Mouse (Mus musculus) liver, embryonic 13.5 days (tissue): Measurements from ENCODE around the gene Tbc1d22a. TPM values are rescaled to one million over a fixed set of nuclear protein-coding genes. Genes with fewer than 3 reads are reported as not detected.

ENCODE experiments used
- ATAC-seq: fragments of 200-750 bp; cut with Nextera tagmentation; 2 replicates; pipeline ENCODE4 v1.8.0; 2017; ENCODE audit warnings: low read depth, mild to moderate bottlenecking, moderate number of reproducible peaks, moderate library complexity
- DNase-seq: peaks from one replicate; pipeline ENCODE4 v3.0.0; 2022
- H3K27ac ChIP-seq: fragments of 300-500 bp; sonication (generic); 2 replicates; pipeline ENCODE4 v1.5.1; 2015; ENCODE audit warnings: moderate library complexity, mild to moderate bottlenecking, inconsistent platforms
- H3K27me3 ChIP-seq: fragments of 300-500 bp; sonication (generic); 2 replicates; pipeline ENCODE4 v1.6.1; 2015; ENCODE audit warnings: mild to moderate bottlenecking, inconsistent platforms
- H3K36me3 ChIP-seq: fragments of 300-500 bp; sonication (generic); 2 replicates; pipeline ENCODE4 v1.6.1; 2015; ENCODE audit warnings: mild to moderate bottlenecking, inconsistent platforms
- H3K4me1 ChIP-seq: fragments of 300-500 bp; sonication (generic); replicated peaks from 2 replicates; pipeline ENCODE4 v1.6.1; 2015; ENCODE audit warnings: inconsistent platforms
- H3K4me2 ChIP-seq: fragments of 300-500 bp; sonication (generic); 2 replicates; pipeline ENCODE4 v1.6.1; 2015; ENCODE audit warnings: inconsistent platforms, mild to moderate bottlenecking, moderate library complexity
- H3K4me3 ChIP-seq: fragments of 300-500 bp; sonication (generic); replicated peaks from 2 replicates; pipeline ENCODE4 v1.5.1; 2015; ENCODE audit warnings: mild to moderate bottlenecking, inconsistent platforms
- H3K9ac ChIP-seq: fragments of 300-500 bp; sonication (generic); 2 replicates; pipeline ENCODE4 v1.6.1; 2015; ENCODE audit warnings: mild to moderate bottlenecking, inconsistent platforms
- H3K9me3 ChIP-seq: fragments of 300-500 bp; sonication (generic); replicated peaks from 2 replicates; pipeline ENCODE4 v1.6.1; 2016; ENCODE audit warnings: inconsistent platforms
- WGBS: fragments of 180-500 bp; shearing (Covaris S2); methylation state at CpG from one replicate; pipeline ENCODE4 v1.1.7; 2015; ENCODE audit not compliant: insufficient replicate concordance; 5-methylcytosine and 5-hydroxymethylcytosine counted together
- polyA plus RNA-seq: library from polyadenylated mRNA; unstranded; fragments of >200 nt; fragmentation: Nextera tagmentation; extraction: Ambion mirVana; gene quantifications from 2 replicates; pipeline ENCODE4 v1.2.1, GENCODE M21; 2015

Gene Tbc1d22a
- polyA plus RNA-seq, 1 experiment from 2014 or later, result 7.4 TPM

DNA sequence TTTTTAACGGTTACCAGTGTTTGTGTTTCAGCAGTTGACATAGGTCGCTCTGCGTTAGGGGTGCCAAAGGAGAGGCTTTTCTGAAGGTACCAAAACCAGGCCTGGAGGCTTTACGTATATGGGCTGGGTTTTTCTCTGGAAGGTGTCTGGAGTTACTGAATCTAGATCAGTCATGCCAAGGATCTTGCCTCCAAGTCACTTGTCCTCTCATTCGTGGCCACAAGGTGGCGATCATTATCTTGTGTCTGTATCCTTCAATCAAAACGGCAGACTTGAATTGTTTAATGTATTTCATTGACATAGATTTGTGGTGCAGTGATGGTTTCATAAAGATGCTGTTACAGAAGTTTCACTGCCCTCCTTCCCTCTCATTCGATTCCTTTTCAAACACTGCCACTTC lies 29.4 kb downstream of the Tbc1d22a start:
- H3K9ac ChIP-seq, result no peak overlapping the region
- WGBS, result 47% methylated on average over 8 of the region's 8 CpGs
- H3K9me3 ChIP-seq, result no peaks in the 10 kb centered on the region
- no peak for ATAC-seq
- H3K4me1 ChIP-seq, result no peaks in the 10 kb centered on the region
- no peak overlapping the region for H3K27ac ChIP-seq
- H3K4me2 ChIP-seq, result no peak overlapping the region
- H3K36me3 ChIP-seq, result peaks cover 23% of the 10 kb centered on the region
- peak; percentile 13 for DNase-seq
- no peak overlapping the region for H3K4me3 ChIP-seq
- no peaks in the 10 kb centered on the region for H3K27me3 ChIP-seq

DNA sequence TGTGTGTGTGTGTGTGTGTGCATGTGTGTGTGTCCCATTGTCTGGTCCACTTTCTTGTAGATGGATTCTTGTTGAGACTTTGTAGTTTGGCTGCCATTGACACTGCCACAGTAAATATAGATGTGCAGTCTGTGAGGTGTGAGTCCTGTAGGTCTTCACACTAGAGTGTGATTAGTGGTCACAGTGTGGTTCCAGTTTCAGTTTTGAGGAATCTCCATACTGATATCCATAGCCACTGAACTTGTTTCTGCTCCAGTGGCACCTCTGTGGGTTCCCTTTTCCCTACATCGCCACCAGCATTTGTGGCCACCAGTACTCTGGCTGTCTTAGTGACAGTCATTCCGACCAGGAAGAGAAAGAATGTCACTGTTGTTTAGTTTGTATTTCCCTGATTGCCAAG lies 30.1 kb downstream of the Tbc1d22a start:
- H3K36me3 ChIP-seq, result peaks cover 17% of the 10 kb centered on the region
- H3K27ac ChIP-seq, result no peak overlapping the region
- no peak for ATAC-seq
- no peak for DNase-seq
- H3K4me3 ChIP-seq, result no peak overlapping the region
- no peaks in the 10 kb centered on the region for H3K9me3 ChIP-seq
- H3K4me2 ChIP-seq, result no peak overlapping the region
- no peaks in the 10 kb centered on the region for H3K27me3 ChIP-seq
- H3K4me1 ChIP-seq, result no peaks in the 10 kb centered on the region
- 79% methylated on average over 2 of the region's 2 CpGs for WGBS
- H3K9ac ChIP-seq, result no peak overlapping the region

DNA sequence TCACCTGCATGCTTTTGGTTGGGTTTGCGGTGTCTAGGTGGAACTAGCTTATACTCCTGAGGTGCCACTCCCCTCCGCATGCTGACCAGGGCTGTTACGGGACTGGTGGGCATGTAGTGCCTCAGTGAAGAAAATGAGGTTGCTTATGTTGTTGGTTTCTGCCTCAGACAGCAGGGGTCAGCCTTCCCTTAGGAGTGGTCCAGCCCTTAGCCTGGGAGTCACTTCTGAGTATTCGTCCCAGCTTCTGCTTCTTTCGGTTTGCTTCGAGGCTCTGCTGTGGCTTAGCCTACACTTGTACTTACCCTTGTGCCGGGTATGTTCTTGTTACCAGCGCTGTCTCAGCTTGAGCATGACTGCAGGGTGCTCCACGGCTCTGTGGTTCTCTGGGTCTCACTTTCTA lies 36.0 kb downstream of the Tbc1d22a start:
- Histone ChIP-seq H3K27ac (no peak overlapping the region), H3K4me2 (no peak overlapping the region), H3K27me3 (no peaks in the 10 kb centered on the region), H3K4me1 (no peaks in the 10 kb centered on the region), H3K4me3 (no peak overlapping the region), H3K36me3 (0 out of 2 replicates have a peak, but pooled peaks cover 4% of the 10 kb centered on the region), H3K9me3 (no peaks in the 10 kb centered on the region), H3K9ac (no peak overlapping the region)
- DNase-seq (no peak), ATAC-seq (no peak)
- WGBS, result 64% methylated on average over 9 of the region's 9 CpGs

DNA sequence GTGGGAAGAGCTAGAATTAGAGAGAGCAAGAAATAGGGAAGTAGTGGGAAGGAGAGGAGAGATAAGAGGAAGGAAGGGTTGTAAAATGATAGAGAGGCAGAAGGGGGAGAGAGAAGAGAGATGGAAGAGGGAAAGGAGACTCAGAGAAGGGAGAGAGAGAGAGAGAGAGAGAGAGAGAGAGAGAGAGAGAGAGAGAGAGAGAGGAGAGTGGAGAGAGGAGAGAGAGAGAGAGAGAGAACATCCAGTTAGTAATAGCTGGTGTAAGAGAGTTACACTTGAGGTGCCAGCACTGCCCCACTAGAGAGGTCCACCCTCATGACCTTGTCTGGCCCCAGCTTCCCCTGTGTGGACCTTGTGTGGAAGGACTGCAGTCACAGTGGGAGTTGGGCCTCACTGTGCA lies 37.9 kb downstream of the Tbc1d22a start:
- Histone ChIP-seq H3K9me3 (no peaks in the 10 kb centered on the region), H3K27ac (no peak overlapping the region), H3K4me2 (no peak overlapping the region), H3K4me1 (no peaks in the 10 kb centered on the region), H3K36me3 (no peaks in the 10 kb centered on the region), H3K9ac (no peak overlapping the region), H3K27me3 (no peaks in the 10 kb centered on the region), H3K4me3 (no peak overlapping the region)
- DNase-seq (no peak), ATAC-seq (no peak)

DNA sequence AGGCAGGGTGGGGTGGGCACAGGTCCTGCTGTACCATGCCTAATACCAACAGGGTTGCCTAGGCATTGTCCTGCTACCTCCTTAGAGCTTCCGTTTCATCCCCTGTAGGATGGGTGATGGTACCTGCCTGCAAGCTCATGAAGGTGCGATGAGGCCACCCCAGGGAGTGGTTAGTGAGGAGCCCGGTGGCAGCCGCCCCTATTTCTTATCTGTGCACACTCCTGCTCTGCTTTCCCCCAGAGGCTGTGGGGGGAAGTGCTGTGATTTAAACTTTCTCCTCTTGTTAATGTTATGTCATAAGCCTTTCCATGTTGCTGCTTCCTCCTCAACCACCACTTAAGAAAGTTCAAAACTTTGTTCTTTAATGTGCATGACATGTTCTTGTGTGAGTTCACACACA lies 38.4 kb downstream of the Tbc1d22a start:
- Histone ChIP-seq H3K9ac (no peak overlapping the region), H3K4me3 (no peak overlapping the region), H3K4me2 (no peak overlapping the region), H3K4me1 (no peaks in the 10 kb centered on the region), H3K36me3 (no peaks in the 10 kb centered on the region), H3K27me3 (no peaks in the 10 kb centered on the region), H3K9me3 (no peaks in the 10 kb centered on the region), H3K27ac (no peak overlapping the region)
- no peak for ATAC-seq
- 32% methylated on average over 4 of the region's 4 CpGs for WGBS
- no peak for DNase-seq

DNA sequence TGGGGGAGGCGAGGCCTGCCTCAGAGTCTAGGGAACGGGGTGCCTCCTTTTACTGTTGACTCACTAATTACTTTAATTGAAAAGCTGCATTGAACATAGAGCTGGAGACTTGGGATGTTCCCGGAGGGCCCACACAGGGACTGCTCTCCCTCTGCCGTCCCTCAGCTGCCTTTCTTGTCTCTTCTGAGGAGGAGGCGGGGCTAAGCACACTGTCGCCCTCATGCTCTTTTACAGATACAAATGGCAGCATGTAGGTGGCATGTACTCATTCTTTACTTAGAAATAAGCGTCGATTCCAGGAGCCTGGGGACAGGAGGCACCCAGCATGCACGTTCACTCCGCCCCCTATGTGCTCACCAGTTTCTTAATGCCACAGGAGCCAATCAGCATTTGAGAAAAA lies 39.2 kb downstream of the Tbc1d22a start:
- Histone ChIP-seq H3K36me3 (no peaks in the 10 kb centered on the region), H3K4me3 (no peak overlapping the region), H3K4me1 (no peaks in the 10 kb centered on the region), H3K9me3 (no peaks in the 10 kb centered on the region), H3K9ac (no peak overlapping the region), H3K4me2 (no peak overlapping the region), H3K27me3 (no peaks in the 10 kb centered on the region), H3K27ac (no peak overlapping the region)
- ATAC-seq, result no peak
- 67% methylated on average over 10 of the region's 10 CpGs for WGBS
- DNase-seq, result no peak

DNA sequence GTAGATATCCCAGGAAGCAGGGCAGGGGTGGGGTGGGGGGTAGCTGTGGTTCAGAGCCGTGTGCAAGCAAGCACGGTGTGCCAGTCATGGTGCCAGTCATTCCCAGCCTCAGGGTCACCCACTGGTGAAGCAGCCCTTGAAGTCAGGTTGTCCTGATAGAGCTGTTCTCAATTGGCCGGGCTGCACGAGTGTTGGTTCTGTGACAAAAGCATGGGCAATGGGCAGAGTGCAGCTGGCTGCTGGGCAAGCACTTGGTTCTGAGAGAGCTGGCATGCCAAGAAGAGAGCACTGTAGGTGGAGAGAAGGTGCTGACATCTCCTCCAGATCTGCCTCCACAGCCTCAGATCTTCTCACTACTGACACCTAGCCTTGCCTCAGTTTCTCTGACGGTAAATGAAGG lies 41.9 kb downstream of the Tbc1d22a start:
- no peak for DNase-seq
- H3K27ac ChIP-seq, result no peak overlapping the region
- no peaks in the 10 kb centered on the region for H3K4me1 ChIP-seq

DNA sequence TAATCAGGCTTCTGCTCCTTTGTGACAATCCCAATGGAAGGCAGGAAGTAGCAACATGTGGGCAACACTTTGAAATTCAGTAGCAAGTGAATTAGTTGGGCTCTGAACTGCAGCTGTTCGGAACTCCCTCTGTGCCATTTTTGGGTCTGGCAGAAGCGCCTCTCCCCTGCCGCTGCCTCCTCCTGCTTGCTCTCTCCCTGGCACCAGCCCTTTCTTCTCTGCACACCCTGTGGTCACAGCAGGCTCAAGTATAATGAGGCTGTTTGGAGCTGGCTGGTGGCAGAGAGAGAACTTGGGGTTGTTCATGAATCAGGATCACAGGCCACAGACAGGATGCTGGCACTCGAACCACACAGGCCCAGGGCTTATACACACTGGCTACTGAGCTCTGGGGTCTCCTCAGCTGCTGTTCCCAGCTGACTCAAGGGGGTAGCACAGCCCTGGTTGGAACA lies 42.5 kb downstream of the Tbc1d22a start:
- no peak for ATAC-seq

More for the DNA sequence above, 41.9 kb downstream of the Tbc1d22a start:
- ATAC-seq, result no peak
- Histone ChIP-seq H3K4me2 (no peak overlapping the region), H3K36me3 (no peaks in the 10 kb centered on the region), H3K4me3 (no peak overlapping the region), H3K9me3 (no peaks in the 10 kb centered on the region), H3K9ac (no peak overlapping the region), H3K27me3 (no peaks in the 10 kb centered on the region)
- 72% methylated on average over 5 of the region's 5 CpGs for WGBS

DNA sequence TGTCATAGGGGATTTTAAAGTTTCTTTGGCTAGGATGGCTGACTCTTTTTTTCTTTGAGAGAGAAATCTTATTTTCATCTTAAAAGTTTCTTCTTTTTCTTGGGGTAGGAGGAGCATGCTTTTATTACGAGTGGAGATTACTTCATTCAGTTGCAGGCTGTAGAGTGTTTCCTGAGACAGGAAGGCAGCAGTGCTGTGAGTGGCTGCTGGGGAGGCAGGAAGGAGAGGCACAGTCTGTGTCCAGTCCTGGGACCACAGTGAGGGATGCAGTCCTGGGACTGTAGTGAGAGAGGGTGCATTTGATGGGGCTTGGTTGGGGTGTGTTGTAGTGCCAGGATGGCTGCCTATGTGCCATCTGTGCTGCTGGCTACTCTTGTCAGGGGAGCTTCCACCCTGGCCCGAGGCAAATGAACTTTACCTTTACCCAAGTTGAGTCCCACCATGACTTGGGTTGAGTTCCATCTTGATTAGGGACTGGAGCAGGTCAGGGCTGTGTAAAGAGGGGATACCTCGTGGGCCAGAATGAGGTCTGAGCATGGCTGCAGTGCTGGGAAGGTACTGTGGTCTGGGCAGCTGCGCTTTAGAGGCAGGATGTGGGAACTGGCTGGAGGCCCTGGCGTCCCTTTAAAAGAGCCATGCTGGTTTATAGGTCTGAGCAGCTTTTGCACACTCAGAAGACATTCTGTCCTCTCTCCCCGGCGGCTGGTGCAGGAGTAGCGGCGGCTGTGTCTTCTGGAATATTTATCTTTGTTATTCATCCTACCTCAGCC lies 43.8 kb downstream of the Tbc1d22a start:
- H3K4me1 ChIP-seq, result no peaks in the 10 kb centered on the region
- H3K4me3 ChIP-seq, result no peak overlapping the region
- H3K9ac ChIP-seq, result no peak overlapping the region
- no peaks in the 10 kb centered on the region for H3K36me3 ChIP-seq
- no peak for ATAC-seq
- 39% methylated on average over 9 of the region's 9 CpGs for WGBS
- H3K4me2 ChIP-seq, result no peak overlapping the region
- no peaks in the 10 kb centered on the region for H3K9me3 ChIP-seq
- no peaks in the 10 kb centered on the region for H3K27me3 ChIP-seq
- no peak overlapping the region for H3K27ac ChIP-seq
- no peak for DNase-seq

More for the DNA sequence above, 42.5 kb downstream of the Tbc1d22a start:
- no peak for DNase-seq
- H3K27me3 ChIP-seq, result no peaks in the 10 kb centered on the region
- H3K4me2 ChIP-seq, result no peak overlapping the region
- WGBS, result 67% methylated on average over 4 of the region's 4 CpGs
- H3K4me1 ChIP-seq, result no peaks in the 10 kb centered on the region
- H3K9me3 ChIP-seq, result no peaks in the 10 kb centered on the region
- H3K36me3 ChIP-seq, result no peaks in the 10 kb centered on the region
- no peak overlapping the region for H3K27ac ChIP-seq
- H3K4me3 ChIP-seq, result no peak overlapping the region
- no peak overlapping the region for H3K9ac ChIP-seq

DNA sequence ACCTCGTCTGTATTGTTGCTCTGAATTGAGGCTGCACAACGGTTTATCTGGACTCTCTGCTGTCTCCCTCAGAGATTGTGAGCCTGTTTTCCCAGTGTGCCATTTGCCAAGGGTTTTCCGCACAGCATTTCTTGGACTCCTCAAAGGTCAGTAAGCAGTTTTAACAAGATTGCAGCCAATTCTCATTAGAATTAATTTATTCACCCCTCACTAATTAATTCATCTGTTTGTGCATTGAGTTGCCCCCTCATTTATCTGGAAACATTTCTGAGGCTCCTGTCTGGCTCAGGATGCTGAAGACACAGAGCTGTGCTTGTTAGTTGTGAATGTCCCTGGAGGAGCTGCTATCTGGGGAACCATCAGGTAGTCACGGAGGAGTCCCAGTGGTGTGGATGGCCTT lies 45.0 kb downstream of the Tbc1d22a start:
- no peaks in the 10 kb centered on the region for H3K9me3 ChIP-seq
- 62% methylated on average over 4 of the region's 4 CpGs for WGBS
- no peak overlapping the region for H3K9ac ChIP-seq
- H3K4me2 ChIP-seq, result no peak overlapping the region
- no peaks in the 10 kb centered on the region for H3K4me1 ChIP-seq
- ATAC-seq, result no peak
- no peaks in the 10 kb centered on the region for H3K27me3 ChIP-seq
- no peak overlapping the region for H3K27ac ChIP-seq
- H3K36me3 ChIP-seq, result no peaks in the 10 kb centered on the region
- H3K4me3 ChIP-seq, result no peak overlapping the region
- DNase-seq, result no peak

DNA sequence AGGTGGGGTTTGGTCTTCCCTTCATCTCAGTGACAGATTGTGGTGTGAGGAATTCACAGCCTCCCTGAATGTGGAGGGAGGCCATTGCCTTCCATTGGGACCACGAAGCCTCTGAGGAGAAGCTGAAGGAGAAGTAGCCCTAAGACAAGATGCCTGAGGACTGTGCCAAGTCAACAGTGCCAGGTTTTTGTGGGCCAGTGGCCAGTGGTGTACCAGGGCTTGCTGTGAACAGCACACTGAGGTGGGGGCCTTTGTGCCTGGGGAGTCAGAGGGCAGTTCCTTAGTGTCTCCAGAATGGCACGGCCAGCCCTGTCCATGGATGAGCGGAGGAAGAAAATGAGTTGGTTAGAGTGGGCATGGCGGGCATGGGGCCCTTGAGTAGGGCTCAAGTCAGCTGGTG lies 45.9 kb downstream of the Tbc1d22a start:
- no peak overlapping the region for H3K9ac ChIP-seq
- WGBS, result 74% methylated on average over 4 of the region's 4 CpGs
- no peaks in the 10 kb centered on the region for H3K36me3 ChIP-seq
- ATAC-seq (no peak), DNase-seq (no peak)
- no peaks in the 10 kb centered on the region for H3K4me1 ChIP-seq
- H3K27ac ChIP-seq, result no peak overlapping the region
- H3K27me3 ChIP-seq, result no peaks in the 10 kb centered on the region
- H3K4me2 ChIP-seq, result no peak overlapping the region
- no peak overlapping the region for H3K4me3 ChIP-seq
- no peaks in the 10 kb centered on the region for H3K9me3 ChIP-seq

DNA sequence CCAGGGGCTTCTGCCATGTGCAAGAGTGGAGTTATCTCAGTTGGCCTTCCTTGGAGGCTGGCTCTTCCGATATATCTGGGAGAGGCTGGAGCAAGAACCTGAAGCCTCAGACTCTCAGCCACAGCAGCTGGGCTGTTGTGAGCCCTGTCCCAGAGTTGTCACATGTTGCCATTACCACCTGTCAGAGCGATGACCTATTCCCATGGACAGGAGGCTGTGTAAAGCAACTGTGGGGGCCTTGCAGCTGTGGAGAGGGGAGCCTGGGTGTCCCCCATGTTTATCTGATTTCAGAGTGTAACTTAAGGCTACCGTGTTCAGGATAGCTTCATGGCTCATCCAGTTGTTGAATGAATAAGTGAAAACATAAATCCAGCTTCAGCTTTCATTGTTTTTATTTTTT lies 50.1 kb downstream of the Tbc1d22a start:
- no peak overlapping the region for H3K4me2 ChIP-seq
- H3K27me3 ChIP-seq, result no peaks in the 10 kb centered on the region
- no peaks in the 10 kb centered on the region for H3K36me3 ChIP-seq
- WGBS, result 59% methylated on average over 3 of the region's 3 CpGs
- H3K4me1 ChIP-seq, result no peaks in the 10 kb centered on the region
- DNase-seq (no peak), ATAC-seq (no peak)
- H3K9ac ChIP-seq, result no peak overlapping the region
- H3K27ac ChIP-seq, result no peak overlapping the region
- no peaks in the 10 kb centered on the region for H3K9me3 ChIP-seq
- no peak overlapping the region for H3K4me3 ChIP-seq
